Mouse (Mus musculus) liver, embryonic 14.5 days (tissue): ENCODE results near the gene Cdt1. TPM values are rescaled to one million over a fixed set of nuclear protein-coding genes. Genes with fewer than 3 reads are reported as not detected.

Experiments
- ATAC-seq: fragments of 200-750 bp; cut with Nextera tagmentation; 2 replicates; pipeline ENCODE4 v1.8.0; 2017; ENCODE audit warnings: moderate number of reproducible peaks, mild to moderate bottlenecking, moderate library complexity; ENCODE audit not compliant: insufficient read depth
- DNase-seq, 3 experiments: peaks; one replicate each; pipeline ENCODE4 v3.0.0-alpha.2; 2012 to 2013; ENCODE audit warnings: low read depth in 3 of 3, low spot score in 3 of 3
- H3K27ac ChIP-seq: fragments of 300-500 bp; sonication (generic); 2 replicates; pipeline ENCODE4 v1.5.1; 2014; ENCODE audit warnings: moderate library complexity, mild to moderate bottlenecking, control low read depth, inconsistent platforms
- H3K27me3 ChIP-seq: fragments of 300-500 bp; sonication (generic); 2 replicates; pipeline ENCODE4 v1.6.1; 2014; ENCODE audit warnings: mild to moderate bottlenecking, low read length, moderate library complexity; ENCODE audit not compliant: control insufficient read depth, insufficient read depth
- H3K36me3 ChIP-seq: fragments of 300-500 bp; sonication (generic); replicated peaks from 2 replicates; pipeline ENCODE4 v1.6.1; 2014; ENCODE audit warnings: low read depth; ENCODE audit not compliant: control insufficient read depth, insufficient read depth
- H3K4me1 ChIP-seq, 2 experiments: fragments of 200-500 bp in 1 of 2; fragments of 300-500 bp in 1 of 2; sonication (generic) in 1 of 2; replicated peaks; 2 replicates each; pipeline ENCODE4 v1.6.1; 2012 to 2014; ENCODE audit warnings: antibody characterized with exemption in 1 of 2, inconsistent platforms in 1 of 2, low read length in 1 of 2; ENCODE audit not compliant: control insufficient read depth in 2 of 2, insufficient read depth in 2 of 2
- H3K4me2 ChIP-seq: fragments of 300-500 bp; sonication (generic); 2 replicates; pipeline ENCODE4 v1.6.1; 2014; ENCODE audit warnings: low read depth, mild to moderate bottlenecking, control low read depth, moderate library complexity
- H3K4me3 ChIP-seq, 2 experiments: fragments of 200-500 bp in 1 of 2; fragments of 300-500 bp in 1 of 2; sonication (generic) in 1 of 2; 2 replicates each; pipeline ENCODE4 v1.5.1; 2012 to 2014; ENCODE audit warnings: low read depth in 2 of 2, low read length in 2 of 2, mild to moderate bottlenecking in 2 of 2, control low read depth in 1 of 2, inconsistent platforms in 1 of 2, moderate library complexity in 1 of 2; ENCODE audit not compliant: insufficient read depth in 1 of 2
- H3K9ac ChIP-seq: fragments of 300-500 bp; sonication (generic); replicated peaks from 2 replicates; pipeline ENCODE4 v1.6.1; 2014; ENCODE audit warnings: mild to moderate bottlenecking, control low read depth, moderate library complexity
- H3K9me3 ChIP-seq: fragments of 300-500 bp; sonication (generic); 2 replicates; pipeline ENCODE4 v1.6.1; 2016; ENCODE audit warnings: low read length, mixed read lengths; ENCODE audit not compliant: control insufficient read depth
- CTCF ChIP-seq: IDR thresholded peaks from 2 replicates; pipeline ENCODE4 v1.5.1; 2016; ENCODE audit warnings: antibody characterized with exemption, low read depth, control low read depth
- EP300 ChIP-seq: IDR thresholded peaks from 2 replicates; pipeline ENCODE4 v1.6.1; 2016; ENCODE audit warnings: antibody characterized with exemption, low read depth
- WGBS: fragments of 180-500 bp; shearing (Covaris S2); extraction: QIAGEN DNeasy Blood & Tissue Kit; methylation state at CpG from one replicate; pipeline ENCODE4 v1.1.7; 2014; ENCODE audit not compliant: insufficient replicate concordance; 5-methylcytosine and 5-hydroxymethylcytosine counted together
- polyA plus RNA-seq, 2 experiments: library from polyadenylated mRNA; depleted of rRNA in 1 of 2; stranded (reverse) in 1 of 2; unstranded in 1 of 2; fragments of >200 nt; fragmentation: Nextera tagmentation in 1 of 2; extraction: Ambion mirVana in 1 of 2; gene quantifications; 2 replicates each; pipeline versions ENCODE4 v1.2.1 to v1.2.3; 2012 to 2014

Gene Cdt1
- polyA plus RNA-seq, 2 experiments: 41.9 to 65.3 TPM

DNA sequence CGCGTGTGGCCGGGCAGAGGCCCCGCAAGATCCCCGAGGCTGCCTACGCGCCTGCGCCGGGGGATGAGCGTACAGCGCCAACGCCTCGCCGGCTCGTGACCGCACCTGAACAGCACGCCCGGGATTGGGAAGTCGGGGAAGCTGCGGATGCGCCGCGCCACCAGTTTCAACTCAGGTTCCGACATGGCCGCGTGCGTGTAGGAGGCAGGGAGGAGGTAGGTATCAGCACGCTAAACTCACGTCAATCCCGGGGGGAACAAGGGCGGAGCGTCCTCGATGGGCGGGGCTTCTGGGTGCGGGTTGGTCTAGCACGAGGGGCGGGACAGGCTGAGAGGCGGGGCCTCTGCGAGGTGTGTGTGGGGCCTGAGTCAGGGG lies 8.8 kb downstream of the Cdt1 start, which contains the start of gene Aprt:
TSS of gene Aprt (minus strand) at position 262 of the 375 bp plus-strand sequence.
- WGBS: under 1% methylated on average over 39 of the region's 39 CpGs
- Histone ChIP-seq H3K9ac (peak within 1 kb of the TSS; percentile 73), H3K4me1 (peaks cover 25 to 35% of the 10 kb centered on the region in 2 experiments), H3K9me3 (no peaks in the 10 kb centered on the region), H3K4me3 (peak within 1 kb of the TSS; percentile 59 to 68), H3K4me2 (peak within 1 kb of the TSS; percentile 82), H3K27ac (peak within 1 kb of the TSS; percentile 63), H3K36me3 (peaks cover 22% of the 10 kb centered on the region), H3K27me3 (no peaks in the 10 kb centered on the region)
- DNase-seq (peak; percentile 85 to 91 (median 85)), ATAC-seq (peak; percentile 84)
- no peak for TF ChIP-seq CTCF

DNA sequence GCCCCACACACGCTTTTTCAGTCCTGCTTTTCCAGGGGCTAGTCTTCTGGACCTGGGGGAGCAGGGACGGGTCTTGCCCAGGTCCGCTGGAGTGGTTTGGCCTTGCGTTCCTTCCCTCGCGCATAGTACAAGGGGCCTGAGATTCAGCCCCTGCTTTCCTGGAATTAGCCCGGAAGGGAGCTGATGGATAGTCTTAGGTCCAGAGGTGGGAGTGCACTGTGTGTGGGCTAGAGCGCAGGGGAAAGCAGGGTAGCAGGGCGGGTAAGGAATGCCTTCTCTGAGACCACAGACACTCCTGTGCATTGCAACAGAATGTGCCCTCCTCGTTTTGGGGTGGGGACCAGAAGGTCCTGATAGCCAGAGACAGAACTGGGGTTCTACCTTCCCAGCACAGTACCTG lies 9.3 kb downstream of the Cdt1 start:
- Histone ChIP-seq H3K9me3 (no peaks in the 10 kb centered on the region), H3K9ac (no peak overlapping the region), H3K36me3 (peaks cover 17% of the 10 kb centered on the region), H3K4me1 (peaks cover 25 to 35% of the 10 kb centered on the region in 2 experiments), H3K27ac (no peak overlapping the region), H3K27me3 (no peaks in the 10 kb centered on the region), H3K4me3 (no peak overlapping the region), H3K4me2 (peak overlapping the region; percentile 82)
- WGBS: 62% methylated on average over 10 of the region's 10 CpGs
- DNase-seq (no peak), ATAC-seq (no peak)
- TF ChIP-seq EP300: no peak
- TF ChIP-seq CTCF: no peak

DNA sequence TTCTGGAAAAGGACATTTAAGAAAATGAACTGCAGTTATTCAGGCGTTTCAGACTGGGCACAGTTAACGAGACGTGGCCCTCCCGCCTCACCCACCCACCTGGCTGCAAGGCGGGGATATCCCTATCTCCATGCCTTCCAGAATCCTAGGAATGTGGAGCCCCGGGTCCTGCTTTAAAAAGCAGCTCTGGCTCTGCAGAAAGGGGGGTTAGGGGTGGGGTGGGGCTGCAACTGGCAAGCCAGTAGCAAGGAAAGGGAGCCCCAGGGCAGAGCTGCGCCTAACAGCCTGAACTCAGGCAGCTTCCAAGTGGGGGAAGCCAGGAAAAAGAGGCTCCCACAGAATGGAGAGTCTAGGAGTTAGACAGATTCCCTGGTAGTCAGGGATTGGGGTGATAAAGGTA lies 11.4 kb downstream of the Cdt1 start:
- H3K9ac ChIP-seq: no peak overlapping the region
- no peak overlapping the region for H3K4me3 ChIP-seq
- no peaks in the 10 kb centered on the region for H3K9me3 ChIP-seq
- H3K4me2 ChIP-seq: no peak overlapping the region
- DNase-seq (no peak), ATAC-seq (no peak)
- H3K27me3 ChIP-seq: no peaks in the 10 kb centered on the region
- no peak overlapping the region for H3K27ac ChIP-seq
- TF ChIP-seq EP300 (no peak), CTCF (no peak)
- H3K4me1 ChIP-seq: peaks cover 18 to 20% of the 10 kb centered on the region in 2 experiments
- no peaks in the 10 kb centered on the region for H3K36me3 ChIP-seq
- 66% methylated on average over 7 of the region's 7 CpGs for WGBS

DNA sequence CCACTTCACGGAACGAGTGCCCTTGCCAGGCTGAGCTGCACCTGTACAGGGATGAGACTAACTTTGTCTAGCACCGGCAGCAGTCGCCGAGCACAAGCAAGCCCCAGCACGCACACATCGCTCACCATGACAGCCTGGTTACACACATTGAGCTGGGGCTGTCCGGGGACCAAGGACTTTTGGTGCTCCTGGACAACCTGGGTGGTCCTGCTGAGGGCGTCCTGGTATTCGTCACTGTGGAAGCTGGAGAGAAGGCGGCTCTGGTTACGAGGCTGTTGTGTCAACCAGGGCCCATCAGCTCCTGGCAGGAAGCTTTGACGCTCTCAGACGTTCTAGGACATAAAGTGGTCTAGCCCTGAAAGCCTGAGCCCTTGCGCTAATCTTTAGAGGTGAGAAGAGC lies 13.1 kb downstream of the Cdt1 start:
- Histone ChIP-seq H3K9ac (no peak overlapping the region), H3K27ac (no peak overlapping the region), H3K27me3 (no peaks in the 10 kb centered on the region), H3K4me3 (no peak overlapping the region), H3K36me3 (no peaks in the 10 kb centered on the region), H3K4me1 (peaks cover 4 to 8% of the 10 kb centered on the region in 2 experiments), H3K9me3 (no peaks in the 10 kb centered on the region), H3K4me2 (no peak overlapping the region)
- 71% methylated on average over 15 of the region's 15 CpGs for WGBS
- DNase-seq: no peak
- ATAC-seq: no peak
- TF ChIP-seq EP300 (no peak), CTCF (no peak)

DNA sequence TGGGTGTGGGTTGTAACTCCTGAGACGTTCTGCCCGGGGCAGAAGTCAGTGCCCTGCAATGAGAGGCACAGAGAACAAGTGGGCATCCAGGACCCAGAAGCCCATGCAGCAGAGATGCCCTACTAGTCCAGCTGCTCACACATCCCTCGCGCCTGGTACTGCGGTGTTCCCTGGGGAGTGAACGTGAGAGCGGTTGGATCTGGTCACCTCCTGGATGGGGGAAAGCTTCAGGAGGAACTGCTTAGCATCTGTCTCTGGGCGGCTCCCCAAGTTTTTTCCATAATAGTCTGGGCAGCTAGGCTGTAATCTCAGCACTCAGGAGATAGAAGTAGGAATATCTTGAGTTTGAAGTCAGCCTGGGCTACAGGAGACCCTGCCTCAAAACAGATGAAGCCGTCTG lies 17.2 kb downstream of the Cdt1 start:
- Histone ChIP-seq H3K4me2 (no peak overlapping the region), H3K4me3 (no peak overlapping the region), H3K27ac (no peak overlapping the region), H3K27me3 (no peaks in the 10 kb centered on the region), H3K36me3 (no peaks in the 10 kb centered on the region), H3K4me1 (peaks cover 0 to 5% of the 10 kb centered on the region in 2 experiments; a peak in 1 of 4 replicates), H3K9ac (no peak overlapping the region), H3K9me3 (no peaks in the 10 kb centered on the region)
- TF ChIP-seq EP300: no peak
- TF ChIP-seq CTCF: no peak
- WGBS: 77% methylated on average over 9 of the region's 9 CpGs
- no peak for ATAC-seq
- no peak for DNase-seq
